Mouse (Mus musculus) midbrain, postnatal 0 days (tissue): ENCODE data around the gene Mettl7a2. TPM values are rescaled to one million over a fixed set of nuclear protein-coding genes. Genes with fewer than 3 reads are reported as not detected.

Source experiments
- ATAC-seq: fragments of 200-750 bp; cut with Nextera tagmentation; 2 replicates; pipeline ENCODE4 v1.8.0; 2017; ENCODE audit warnings: moderate number of reproducible peaks, mild to moderate bottlenecking, moderate TSS enrichment, moderate library complexity; ENCODE audit not compliant: low FRiP score
- DNase-seq: peaks from one replicate; pipeline ENCODE4 v3.0.0-alpha.2; 2015; ENCODE audit warnings: low spot score
- H3K27ac ChIP-seq: fragments of 300-500 bp; sonication (generic); 2 replicates; pipeline ENCODE4 v1.5.1; 2014; ENCODE audit warnings: low read depth, mild to moderate bottlenecking, low read length, mixed read lengths
- H3K27me3 ChIP-seq: fragments of 300-500 bp; sonication (generic); 2 replicates; pipeline ENCODE4 v1.6.1; 2014; ENCODE audit warnings: low read length, control low read depth, mixed read lengths; ENCODE audit not compliant: insufficient read depth
- H3K36me3 ChIP-seq: fragments of 300-500 bp; sonication (generic); 2 replicates; pipeline ENCODE4 v1.6.1; 2014; ENCODE audit warnings: low read length, control low read depth, mixed read lengths; ENCODE audit not compliant: insufficient read depth
- H3K4me1 ChIP-seq: fragments of 300-500 bp; sonication (generic); 2 replicates; pipeline ENCODE4 v1.6.1; 2014; ENCODE audit warnings: mild to moderate bottlenecking, control low read depth, antibody characterized with exemption, low read length, mixed read lengths; ENCODE audit not compliant: insufficient read depth
- H3K4me2 ChIP-seq: fragments of 300-500 bp; sonication (generic); 2 replicates; pipeline ENCODE4 v1.6.1; 2014; ENCODE audit warnings: low read depth, mild to moderate bottlenecking, low read length, mixed read lengths; ENCODE audit not compliant: poor library complexity, severe bottlenecking
- H3K4me3 ChIP-seq: fragments of 300-500 bp; sonication (generic); 2 replicates; pipeline ENCODE4 v1.5.1; 2014; ENCODE audit warnings: low read depth, mild to moderate bottlenecking, low read length, moderate library complexity
- H3K9ac ChIP-seq: fragments of 300-500 bp; sonication (generic); replicated peaks from 2 replicates; pipeline ENCODE4 v1.6.1; 2014; ENCODE audit warnings: mild to moderate bottlenecking, low read length, moderate library complexity, mixed read lengths; ENCODE audit not compliant: poor library complexity, severe bottlenecking
- H3K9me3 ChIP-seq: fragments of 300-500 bp; sonication (generic); 2 replicates; pipeline ENCODE4 v1.6.1; 2016; ENCODE audit warnings: low read length, control low read depth
- CTCF ChIP-seq: IDR thresholded peaks from 2 replicates; pipeline ENCODE4 v1.5.1; 2016; ENCODE audit warnings: antibody characterized with exemption, mild to moderate bottlenecking
- WGBS: fragments of 180-500 bp; shearing (Covaris S2); extraction: QIAGEN DNeasy Blood & Tissue Kit; methylation state at CpG from one replicate; pipeline ENCODE4 v1.1.7; 2014; 5-methylcytosine and 5-hydroxymethylcytosine counted together
- polyA plus RNA-seq: library from polyadenylated mRNA; unstranded; fragments of >200 nt; fragmentation: Nextera tagmentation; extraction: Ambion mirVana; gene quantifications from 2 replicates; pipeline ENCODE4 v1.2.1, GENCODE M21; 2015
- total RNA-seq: library from RNA; depleted of rRNA; stranded (reverse); fragments of >200 nt; gene quantifications from 2 replicates; pipeline ENCODE4 v1.2.3, GENCODE M21; 2014; rRNA removed

Mettl7a2 gene
- total and polyA plus RNA-seq, 2 experiments from 2014 or later = not detected

GRCm38 (mm10) chr15:100406088-100406487 lies 53.1 kb downstream of the Mettl7a2 start:
- H3K4me2 ChIP-seq = no peak overlapping the region
- H3K4me1 ChIP-seq = no peaks in the 10 kb centered on the region
- H3K4me3 ChIP-seq = no peak overlapping the region
- no peak for DNase-seq
- no peaks in the 10 kb centered on the region for H3K27me3 ChIP-seq
- peaks cover 54% of the 10 kb centered on the region for H3K36me3 ChIP-seq
- no peak for TF ChIP-seq CTCF
- no peak overlapping the region for H3K9ac ChIP-seq
- 84% methylated on average over 5 of the region's 5 CpGs for WGBS
- no peaks in the 10 kb centered on the region for H3K9me3 ChIP-seq
- no peak for ATAC-seq
- no peak overlapping the region for H3K27ac ChIP-seq

GRCm38 (mm10) chr15:100410918-100411672 lies 58.1 kb downstream of the Mettl7a2 start:
- Histone ChIP-seq H3K9ac (no peak overlapping the region), H3K4me3 (no peak overlapping the region), H3K27ac (no peak overlapping the region), H3K27me3 (no peaks in the 10 kb centered on the region), H3K9me3 (no peaks in the 10 kb centered on the region), H3K4me2 (no peak overlapping the region), H3K36me3 (peaks cover 22% of the 10 kb centered on the region), H3K4me1 (no peaks in the 10 kb centered on the region)
- no peak for TF ChIP-seq CTCF
- 69% methylated on average over 14 of the region's 14 CpGs for WGBS
- ATAC-seq (no peak), DNase-seq (no peak)

Other genes starting within 250 kb of the Mettl7a2 start
- 7.6 and 15.8 TPM in 2 replicates for gene Atf1, start 125.4 kb upstream of the Mettl7a2 start, total RNA-seq
- 8.3 and 9.8 TPM in 2 replicates for gene Atf1, start 125.4 kb upstream of the Mettl7a2 start, polyA plus RNA-seq
- gene Tmprss12, start 72.4 kb upstream of the Mettl7a2 start, total RNA-seq = not detected in 2 replicates
- gene Tmprss12, start 72.4 kb upstream of the Mettl7a2 start, polyA plus RNA-seq = not detected in 2 replicates
- 12.4 and 13.5 TPM in 2 replicates for gene Mettl7a1, start 49.1 kb upstream of the Mettl7a2 start, total RNA-seq
- 2.0 and 2.6 TPM in 2 replicates for gene Mettl7a1, start 49.1 kb upstream of the Mettl7a2 start, polyA plus RNA-seq
- not detected in 2 replicates for gene Mettl7a3, start 18.3 kb upstream of the Mettl7a2 start, total RNA-seq
- gene Mettl7a3, start 18.3 kb upstream of the Mettl7a2 start, polyA plus RNA-seq = not detected in 2 replicates
- gene Methig1, start 51 bp upstream of the Mettl7a2 start, total RNA-seq = not detected in 2 replicates
- not detected in 2 replicates for gene Methig1, start 51 bp upstream of the Mettl7a2 start, polyA plus RNA-seq
- not detected in 2 replicates for gene Higd1c, start 11.3 kb downstream of the Mettl7a2 start, total RNA-seq
- gene Higd1c, start 11.3 kb downstream of the Mettl7a2 start, polyA plus RNA-seq = not detected in 2 replicates
- not detected in 2 replicates for gene Gm5475, start 68.9 kb downstream of the Mettl7a2 start, total RNA-seq
- 0.15 and 0.17 TPM in 2 replicates for gene Gm5475, start 68.9 kb downstream of the Mettl7a2 start, polyA plus RNA-seq
- gene Slc11a2, start 71.9 kb downstream of the Mettl7a2 start, total RNA-seq = 29.5 and 34.4 TPM in 2 replicates
- 17.0 and 23.6 TPM in 2 replicates for gene Slc11a2, start 71.9 kb downstream of the Mettl7a2 start, polyA plus RNA-seq
- gene Letmd1, start 115.8 kb downstream of the Mettl7a2 start, total RNA-seq = 80.9 and 86.0 TPM in 2 replicates
- 53.0 and 55.0 TPM in 2 replicates for gene Letmd1, start 115.8 kb downstream of the Mettl7a2 start, polyA plus RNA-seq
- gene Csrnp2, start 142.3 kb downstream of the Mettl7a2 start, total RNA-seq = 61.5 and 66.3 TPM in 2 replicates
- 35.8 and 37.0 TPM in 2 replicates for gene Csrnp2, start 142.3 kb downstream of the Mettl7a2 start, polyA plus RNA-seq
- gene Tfcp2, start 198.8 kb downstream of the Mettl7a2 start, total RNA-seq = 30.4 and 33.6 TPM in 2 replicates
- 33.0 and 36.7 TPM in 2 replicates for gene Tfcp2, start 198.8 kb downstream of the Mettl7a2 start, polyA plus RNA-seq
- gene Pou6f1, start 246.8 kb downstream of the Mettl7a2 start, total RNA-seq = 78.4 and 111 TPM in 2 replicates
- gene Pou6f1, start 246.8 kb downstream of the Mettl7a2 start, polyA plus RNA-seq = 26.7 and 30.6 TPM in 2 replicates